Mouse (Mus musculus) neutrophil, adult 65 days (primary cell): ENCODE data around the gene Lcn2. TPM values are rescaled to one million over a fixed set of nuclear protein-coding genes. Genes with fewer than 3 reads are reported as not detected.

Experiments used
- total RNA-seq: library from RNA; stranded (reverse); gene quantifications from 2 replicates; pipeline ENCODE4 v1.2.4, GENCODE M21; 2023

The Lcn2 gene
- 6,793 and 10,274 TPM in 2 replicates for total RNA-seq

GRCm38 (mm10) chr2:32387706-32388490 lies at the start of gene Lcn2:
Lcn2 (minus strand) TSS chr2:32388252.

GRCm38 (mm10) chr2:32395484-32395945 lies 7.5 kb upstream of the Lcn2 start, which contains the start of gene Ptges2:
Ptges2 (plus strand) TSS chr2:32395896.

GRCm38 (mm10) chr2:32381775-32382223 lies 6.3 kb downstream of the Lcn2 start, which contains the start of gene 1110008P14Rik:
1110008P14Rik (minus strand) TSS chr2:32381938.

DNA sequence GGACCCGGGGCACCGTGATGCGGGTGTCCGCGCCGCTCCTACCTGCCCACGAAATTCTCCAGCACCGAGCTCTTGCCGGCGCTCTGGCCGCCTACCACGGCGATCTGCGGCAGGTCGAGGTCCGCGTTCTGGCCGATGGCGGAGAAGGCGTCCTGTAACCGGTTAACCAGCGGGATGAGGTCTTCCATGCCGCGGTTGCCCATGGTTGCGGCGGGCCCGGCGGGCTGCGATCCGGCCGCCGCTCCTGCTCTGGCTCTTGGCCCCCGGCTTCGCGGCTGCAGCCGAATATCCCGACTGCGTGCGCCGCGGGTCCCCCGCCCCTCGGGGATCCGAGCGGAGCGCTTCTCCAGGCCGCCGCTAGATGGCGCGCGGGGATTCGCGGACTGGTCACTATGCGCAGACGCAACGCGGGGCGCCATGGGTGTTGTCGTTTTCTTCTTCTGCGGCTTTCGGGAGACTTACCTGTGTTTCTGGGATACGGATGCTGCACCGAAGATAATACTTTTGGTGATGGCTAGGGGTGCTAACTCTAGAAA lies 35.0 kb downstream of the Lcn2 start, which contains the start of gene Dnm1:
Gene Dnm1, minus strand, starts transcription at position 332 of the 536 bp plus-strand sequence.

GRCm38 (mm10) chr2:32352151-32353006 lies 35.7 kb downstream of the Lcn2 start, which contains the start of gene Ciz1:
Ciz1 (plus strand) TSS chr2:32352327.

Other genes with a start within 250 kb of the Lcn2 start
- gene Prrc2b, start 237.2 kb downstream of the Lcn2 start, total RNA-seq: 29.1 and 36.1 TPM in 2 replicates
- gene Pomt1, start 151.7 kb downstream of the Lcn2 start, total RNA-seq: 9.8 and 12.6 TPM in 2 replicates
- 48.5 and 53.5 TPM in 2 replicates for gene Uck1, start 128.1 kb downstream of the Lcn2 start, total RNA-seq
- gene Golga2, start 100.9 kb downstream of the Lcn2 start, total RNA-seq: 60.7 and 79.4 TPM in 2 replicates
- gene Swi5, start 100.2 kb downstream of the Lcn2 start, total RNA-seq: 69.7 and 71.0 TPM in 2 replicates
- gene Ciz1, start 35.9 kb downstream of the Lcn2 start, total RNA-seq: 53.8 and 65.5 TPM in 2 replicates
- gene Dnm1, start 34.9 kb downstream of the Lcn2 start, total RNA-seq: not detected in 2 replicates
- 39.5 and 56.7 TPM in 2 replicates for gene 1110008P14Rik, start 6.3 kb downstream of the Lcn2 start, total RNA-seq
- gene Ptges2, start 7.6 kb upstream of the Lcn2 start, total RNA-seq: 13.2 and 14.2 TPM in 2 replicates
- 3.6 and 4.1 TPM in 2 replicates for gene Naif1, start 62.2 kb upstream of the Lcn2 start, total RNA-seq
- gene Slc25a25, start 63.2 kb upstream of the Lcn2 start, total RNA-seq: 13.2 and 19.6 TPM in 2 replicates
- gene Fam102a, start 147.1 kb upstream of the Lcn2 start, total RNA-seq: 16.6 and 20.7 TPM in 2 replicates
- 45.4 and 46.0 TPM in 2 replicates for gene Dpm2, start 182.6 kb upstream of the Lcn2 start, total RNA-seq
- 0.51 TPM in 1 of 2 replicates, not detected in the other for gene Pip5kl1, start 186.5 kb upstream of the Lcn2 start, total RNA-seq
- gene 9430097D07Rik, start 187.4 kb upstream of the Lcn2 start, total RNA-seq: not detected in 2 replicates
- 17.9 and 21.5 TPM in 2 replicates for gene St6galnac4, start 198.8 kb upstream of the Lcn2 start, total RNA-seq
- 9.5 and 12.8 TPM in 2 replicates for gene St6galnac6, start 211.5 kb upstream of the Lcn2 start, total RNA-seq
- gene Ak1, start 233.5 kb upstream of the Lcn2 start, total RNA-seq: 0.60 TPM in 1 of 2 replicates, not detected in the other